In genomic region chr8:67199213-67199612, GRCm38 (mm10) we compare ENCODE assay signal across 18 mouse cellular contexts.
"Had no signal": no experiment of that assay in that cellular context is flagged by ENCODE, and none has a peak within 500 bp of the region (broad histone marks: within the 10 kb centered on the region; RNA-seq: fewer than 3 reads in every experiment).

No protein-coding gene starts in this region.

- H3K4me2 ChIP-seq: liver, embryonic 15.5 days; lung, embryonic 15.5 days; midbrain, embryonic 12.5 days; midbrain, embryonic 15.5 days; neural tube, embryonic 12.5 days; stomach, embryonic 15.5 days had no signal

- H3K4me1 ChIP-seq: liver, embryonic 15.5 days; lung, embryonic 15.5 days; megakaryocyte, embryonic 14.5 days; midbrain, embryonic 12.5 days; midbrain, embryonic 15.5 days; neural tube, embryonic 12.5 days; stomach, embryonic 15.5 days had no signal

- H3K27me3 ChIP-seq: liver, embryonic 15.5 days; lung, embryonic 15.5 days; megakaryocyte, embryonic 14.5 days; midbrain, embryonic 15.5 days; neural tube, embryonic 12.5 days; stomach, embryonic 15.5 days had no signal

- H3K9ac ChIP-seq: liver, embryonic 15.5 days; liver, postnatal 0 days; lung, embryonic 15.5 days; midbrain, embryonic 12.5 days; midbrain, embryonic 15.5 days; neural tube, embryonic 12.5 days; stomach, embryonic 15.5 days had no signal

- ATAC-seq: liver, postnatal 0 days; lung, postnatal 0 days; midbrain, embryonic 15.5 days had no signal

- H3K9me3 ChIP-seq: liver, embryonic 15.5 days; lung, embryonic 15.5 days; megakaryocyte, embryonic 14.5 days; midbrain, embryonic 12.5 days; midbrain, embryonic 15.5 days; neural tube, embryonic 12.5 days; stomach, embryonic 15.5 days had no signal

- DNase-seq: liver, postnatal 0 days; lung, adult 2 months; lung, postnatal 14 days; lung, postnatal 36 days; right cerebral cortex, postnatal 14 days; thymus, adult 18-20 months; thymus, postnatal 14 days; thymus, postnatal 36 days had no signal

- H3K36me3 ChIP-seq: liver, embryonic 15.5 days; lung, embryonic 15.5 days; midbrain, embryonic 12.5 days; midbrain, embryonic 15.5 days; neural tube, embryonic 12.5 days; stomach, embryonic 15.5 days had no signal

- H3K27ac ChIP-seq: liver, embryonic 15.5 days; lung, embryonic 15.5 days; macrophage; midbrain, embryonic 12.5 days; midbrain, embryonic 15.5 days; neural tube, embryonic 12.5 days; stomach, embryonic 15.5 days; stomach, postnatal 0 days had no signal

- H3K4me3 ChIP-seq: liver, embryonic 15.5 days; lung, embryonic 15.5 days; megakaryocyte, embryonic 14.5 days; midbrain, embryonic 12.5 days; midbrain, embryonic 15.5 days; neural tube, embryonic 12.5 days; stomach, embryonic 15.5 days had no signal
